9 mouse cellular contexts compared by ENCODE assay signal in the genomic region with DNA sequence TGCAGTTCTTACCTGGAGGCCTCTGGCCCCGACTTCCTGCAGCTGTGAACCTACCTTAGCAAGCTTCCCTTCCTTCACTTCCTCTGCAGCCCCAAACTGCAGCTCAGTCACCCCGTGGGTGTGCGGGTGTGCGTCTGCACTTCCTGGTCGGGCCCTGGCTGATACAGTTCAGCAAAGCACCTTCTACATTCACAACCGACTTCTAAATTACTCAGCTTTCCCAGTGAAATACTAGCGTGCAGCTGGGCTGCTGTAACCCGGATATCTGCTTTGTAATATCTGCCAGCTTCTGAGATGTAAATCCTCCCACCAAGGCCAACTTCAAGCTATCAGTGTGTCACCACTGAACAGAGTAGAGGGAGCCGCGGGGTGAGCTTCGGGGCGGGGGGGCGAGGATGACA. TPM values are rescaled to one million over a fixed set of nuclear protein-coding genes. Genes with fewer than 3 reads are reported as not detected.
DNase-seq lines count a peak whose midpoint lies in the region; ATAC-seq and TF ChIP-seq lines count a peak whose summit lies in the region.
"Had no signal": no experiment of that assay in that cellular context is flagged by ENCODE, and none has a peak within 500 bp of the region (broad histone marks: within the 10 kb centered on the region; RNA-seq: fewer than 3 reads in every experiment).

No protein-coding gene starts in this region.

- H3K36me3 ChIP-seq in hindbrain, postnatal 0 days (ENCODE audit: insufficient read depth, low read length) = peaks cover 21% of the 10 kb centered on the region

- H3K4me1 ChIP-seq in brown adipose tissue, adult 24 weeks (ENCODE audit: control insufficient read depth, insufficient read depth, insufficient read length, low read length) = peaks cover 10% of the 10 kb centered on the region
- no peaks in the 10 kb centered on the region for H3K4me1 ChIP-seq in hindbrain, postnatal 0 days (ENCODE audit: insufficient read depth, low read length)

- WGBS in hindbrain, postnatal 0 days = 84% methylated on average over 13 of the region's 13 CpGs

- H3K9me3 ChIP-seq in hindbrain, postnatal 0 days (ENCODE audit: low read length) = no peaks in the 10 kb centered on the region

- DNase-seq in kidney, postnatal 10 days = peak; percentile 36
- no peak for DNase-seq in kidney, adult 11 months
- no peak for DNase-seq in hindbrain, postnatal 0 days (ENCODE audit: low spot score)
- DNase-seq in naive thymus-derived CD4-positive, alpha-beta T cell, adult 2 months (ENCODE audit: low read depth) = peak; percentile 82
- DNase-seq in frontal cortex, postnatal 10 days (ENCODE audit: low spot score in 2 of 2) = no peak
- DNase-seq in layer of hippocampus, postnatal 36 days = no peak
- no peak for DNase-seq in left cerebral cortex, adult 8-10 months (ENCODE audit: low spot score in 2 of 2)

- H3K4me2 ChIP-seq in hindbrain, postnatal 0 days (ENCODE audit: low read depth, low read length) = no peak overlapping the region

- 0 out of 2 replicates have a peak overlapping the region, but pooled peaks have one; percentile 20 for H3K27ac ChIP-seq in brown adipose tissue, adult 24 weeks (replicated peaks; ENCODE audit: low read depth, low read length)
- peak overlapping the region; percentile 65 for H3K27ac ChIP-seq in hindbrain, postnatal 0 days
- H3K27ac ChIP-seq: macrophage had no signal

- no peak overlapping the region for H3K4me3 ChIP-seq in brown adipose tissue, adult 24 weeks (ENCODE audit: insufficient read depth, low read depth, low read length)
- no peak overlapping the region for H3K4me3 ChIP-seq in hindbrain, postnatal 0 days (ENCODE audit: low read length)

- no peaks in the 10 kb centered on the region for H3K27me3 ChIP-seq in hindbrain, postnatal 0 days (ENCODE audit: insufficient read depth, low read length)

- no peak overlapping the region for H3K9ac ChIP-seq in hindbrain, postnatal 0 days (replicated peaks; ENCODE audit: low read length)

- no peak for TF ChIP-seq CTCF in hindbrain, postnatal 0 days (IDR thresholded peaks at IDR 0.05; ENCODE audit: low read depth)

- ATAC-seq in hindbrain, postnatal 0 days = no peak

RNA-seq across cellular contexts. Expression of gene Wdr73, which starts 11.2 kb away (rescaled TPM):
- polyA plus RNA-seq in brown adipose tissue, adult 24 weeks (2012; ENCODE audit: insufficient read depth, insufficient read length, missing spikeins) = 10.4 and 19.3 TPM in 2 replicates
- 20.3 and 23.9 TPM in 2 replicates for total RNA-seq in hindbrain, postnatal 0 days (2014; rRNA removed)
- 29.2 and 35.7 TPM in 2 replicates for polyA plus RNA-seq in hindbrain, postnatal 0 days (2015; fragmentation: Nextera tagmentation; extraction: Ambion mirVana)
- total RNA-seq in layer of hippocampus, postnatal 36 days (2021) = 10 to 100 TPM; 24.5 to 28.7 TPM
- 10 to 100 TPM; 26.2 to 29.3 (median 27.8) TPM for total RNA-seq in left cerebral cortex, adult 8-10 months (2022)

RNA-seq across cellular contexts. Expression of gene Nmb, which starts 15.0 kb away (rescaled TPM):
- 7.3 and 9.1 TPM in 2 replicates for polyA plus RNA-seq in brown adipose tissue, adult 24 weeks (2012; ENCODE audit: insufficient read depth, insufficient read length, missing spikeins)
- total RNA-seq in hindbrain, postnatal 0 days (2014; rRNA removed) = 6.5 and 13.4 TPM in 2 replicates
- polyA plus RNA-seq in hindbrain, postnatal 0 days (2015; fragmentation: Nextera tagmentation; extraction: Ambion mirVana) = 10.6 and 12.9 TPM in 2 replicates
- total RNA-seq in layer of hippocampus, postnatal 36 days (2021) = 10 to 100 TPM in 1 of 2 experiments, 1 to 10 TPM in 1; 9.9 to 11.0 TPM
- 1 to 10 TPM; 3.4 to 7.1 (median 4.7) TPM for total RNA-seq in left cerebral cortex, adult 8-10 months (2022)
- polyA plus RNA-seq: macrophage had no signal

RNA-seq across cellular contexts. Expression of gene Zscan2, which starts 29.1 kb away (rescaled TPM):
- polyA plus RNA-seq in brown adipose tissue, adult 24 weeks (2012; ENCODE audit: insufficient read depth, insufficient read length, missing spikeins) = 1.5 TPM in 1 of 2 replicates, not detected in the other
- 19.9 and 22.2 TPM in 2 replicates for total RNA-seq in hindbrain, postnatal 0 days (2014; rRNA removed)
- polyA plus RNA-seq in hindbrain, postnatal 0 days (2015; fragmentation: Nextera tagmentation; extraction: Ambion mirVana) = 2.2 and 2.5 TPM in 2 replicates
- total RNA-seq in layer of hippocampus, postnatal 36 days (2021) = 10 to 100 TPM; 12.9 to 13.2 TPM
- total RNA-seq in left cerebral cortex, adult 8-10 months (2022) = 10 to 100 TPM; 11.3 to 16.9 (median 14.0) TPM

RNA-seq across cellular contexts. Expression of gene Sec11a, which starts 57.7 kb away (rescaled TPM):
- 61.2 and 77.2 TPM in 2 replicates for polyA plus RNA-seq in brown adipose tissue, adult 24 weeks (2012; ENCODE audit: insufficient read depth, insufficient read length, missing spikeins)
- total RNA-seq in hindbrain, postnatal 0 days (2014; rRNA removed) = 46.6 and 48.1 TPM in 2 replicates
- polyA plus RNA-seq in hindbrain, postnatal 0 days (2015; fragmentation: Nextera tagmentation; extraction: Ambion mirVana) = 140 and 144 TPM in 2 replicates
- 10 to 100 TPM; 52.5 to 59.6 TPM for total RNA-seq in layer of hippocampus, postnatal 36 days (2021)
- total RNA-seq in left cerebral cortex, adult 8-10 months (2022) = 10 to 100 TPM; 41.1 to 47.5 (median 41.9) TPM

Comparison
In these comparisons a context has a peak if more than half of its experiments do, and no peak if none do; other contexts are left out.
1. DNase-seq: peak in kidney, postnatal 10 days (single experiment) and naive thymus-derived CD4-positive, alpha-beta T cell, adult 2 months (single experiment); none in kidney, adult 11 months (single experiment), hindbrain, postnatal 0 days (single experiment), frontal cortex, postnatal 10 days (0 of 2), layer of hippocampus, postnatal 36 days (0 of 2) and left cerebral cortex, adult 8-10 months (0 of 2).